Mouse (Mus musculus) frontal cortex, adult 2 months (tissue): Measurements from ENCODE around the gene Ccdc194. TPM values are rescaled to one million over a fixed set of nuclear protein-coding genes. Genes with fewer than 3 reads are reported as not detected.

Source experiments
- DNase-seq, 2 experiments: peaks; one replicate each; pipeline ENCODE4 v3.0.0; 2022; ENCODE audit warnings: low spot score in 1 of 2; ENCODE audit errors: extremely low spot score in 1 of 2
- polyA plus RNA-seq: library from polyadenylated mRNA; depleted of rRNA; stranded (reverse); fragments of >200 nt; gene quantifications from 2 replicates; pipeline ENCODE4 v1.2.3, GENCODE M21; 2012; rRNA removed

Gene Ccdc194
- polyA plus RNA-seq, 1 experiment, result not detected

GRCm38 (mm10) chr8:71478943-71479342 lies 46.6 kb downstream of the Ccdc194 start:
- no peak for DNase-seq

- no peak for DNase-seq
Measured at GRCm38 (mm10) chr8:71477196-71477845, 48.2 kb downstream of the Ccdc194 start.

GRCm38 (mm10) chr8:71476099-71476940 lies 49.2 kb downstream of the Ccdc194 start:
- DNase-seq, result peak in 1 of 2 experiments; percentile 82

GRCm38 (mm10) chr8:71475702-71476075 lies 49.8 kb downstream of the Ccdc194 start:
- no peak for DNase-seq

GRCm38 (mm10) chr8:71474785-71475701 lies 50.5 kb downstream of the Ccdc194 start:
- no peak for DNase-seq

- no peak for DNase-seq
Measured at GRCm38 (mm10) chr8:71474344-71474743, 51.2 kb downstream of the Ccdc194 start.

GRCm38 (mm10) chr8:71472601-71473386 lies 52.7 kb downstream of the Ccdc194 start:
- no peak for DNase-seq

- DNase-seq, result no peak
Measured at GRCm38 (mm10) chr8:71471861-71472260, 53.6 kb downstream of the Ccdc194 start.

- DNase-seq, result no peak
Measured at GRCm38 (mm10) chr8:71470913-71471255, 54.6 kb downstream of the Ccdc194 start.

- DNase-seq, result no peak
Measured at GRCm38 (mm10) chr8:71470146-71470912, 55.2 kb downstream of the Ccdc194 start.

Other genes starting within 250 kb of the Ccdc194 start
- gene Use1, start 158.9 kb downstream of the Ccdc194 start, polyA plus RNA-seq, result 174 and 195 TPM in 2 replicates
- 11.4 and 12.9 TPM in 2 replicates for gene Ocel1, start 154.4 kb downstream of the Ccdc194 start, polyA plus RNA-seq
- gene Nr2f6, start 143.8 kb downstream of the Ccdc194 start, polyA plus RNA-seq, result 42.5 and 42.8 TPM in 2 replicates
- gene Ushbp1, start 129.9 kb downstream of the Ccdc194 start, polyA plus RNA-seq, result 8.9 and 11.8 TPM in 2 replicates
- 131 and 140 TPM in 2 replicates for gene Babam1, start 128.8 kb downstream of the Ccdc194 start, polyA plus RNA-seq
- 0.56 and 1.2 TPM in 2 replicates for gene Ankle1, start 119.7 kb downstream of the Ccdc194 start, polyA plus RNA-seq
- 380 and 404 TPM in 2 replicates for gene Abhd8, start 62.1 kb downstream of the Ccdc194 start, polyA plus RNA-seq
- 45.0 and 57.4 TPM in 2 replicates for gene Mrpl34, start 60.8 kb downstream of the Ccdc194 start, polyA plus RNA-seq
- gene Dda1, start 56.5 kb downstream of the Ccdc194 start, polyA plus RNA-seq, result 123 and 146 TPM in 2 replicates
- gene Ano8, start 39.7 kb downstream of the Ccdc194 start, polyA plus RNA-seq, result 74.5 and 77.0 TPM in 2 replicates
- 32.4 and 34.4 TPM in 2 replicates for gene Gtpbp3, start 37.6 kb downstream of the Ccdc194 start, polyA plus RNA-seq
- 9.7 and 13.6 TPM in 2 replicates for gene Plvap, start 14.0 kb downstream of the Ccdc194 start, polyA plus RNA-seq
- gene Bst2, start 11.7 kb upstream of the Ccdc194 start, polyA plus RNA-seq, result 20.9 and 22.9 TPM in 2 replicates
- 81.2 and 87.6 TPM in 2 replicates for gene Mvb12a, start 17.2 kb upstream of the Ccdc194 start, polyA plus RNA-seq
- gene Tmem221, start 33.2 kb upstream of the Ccdc194 start, polyA plus RNA-seq, result 0.13 and 0.14 TPM in 2 replicates
- 0.06 TPM in 1 of 2 replicates, not detected in the other for gene Nxnl1, start 40.9 kb upstream of the Ccdc194 start, polyA plus RNA-seq
- 183 and 191 TPM in 2 replicates for gene Slc27a1, start 43.2 kb upstream of the Ccdc194 start, polyA plus RNA-seq
- gene Pgls, start 66.5 kb upstream of the Ccdc194 start, polyA plus RNA-seq, result 45.6 and 51.6 TPM in 2 replicates
- 4.3 and 4.5 TPM in 2 replicates for gene Fam129c, start 71.9 kb upstream of the Ccdc194 start, polyA plus RNA-seq
- gene Colgalt1, start 85.3 kb upstream of the Ccdc194 start, polyA plus RNA-seq, result 99.4 and 104 TPM in 2 replicates
- gene Unc13a, start 146.0 kb upstream of the Ccdc194 start, polyA plus RNA-seq, result 172 and 176 TPM in 2 replicates
- gene Jak3, start 150.6 kb upstream of the Ccdc194 start, polyA plus RNA-seq, result 5.6 and 5.7 TPM in 2 replicates
- gene Insl3, start 163.5 kb upstream of the Ccdc194 start, polyA plus RNA-seq, result 1.4 and 1.8 TPM in 2 replicates
- gene B3gnt3, start 176.1 kb upstream of the Ccdc194 start, polyA plus RNA-seq, result 0.71 and 1.0 TPM in 2 replicates
- gene Fcho1, start 200.0 kb upstream of the Ccdc194 start, polyA plus RNA-seq, result 201 and 208 TPM in 2 replicates